Mouse (Mus musculus): Measurements from ENCODE around the gene Pdap1.

- no peak for TF ChIP-seq HCFC1 (IDR thresholded peaks at IDR 0.05; ENCODE audit: borderline replicate concordance, insufficient read depth, low read length)
- TF ChIP-seq MAFK (IDR thresholded peaks at IDR 0.05; ENCODE audit: insufficient read depth, low read depth, low read length), result no peak
- no peak for TF ChIP-seq CHD2 (IDR thresholded peaks at IDR 0.05; ENCODE audit: low read depth, low read length)
These were observed 37.3 kb downstream of the Pdap1 start for GRCm38 (mm10) chr5:145102706-145103105.

Data from ES-E14 (cell line).